Comparison of ENCODE assay signal across 35 mouse cellular contexts in the genomic region with DNA sequence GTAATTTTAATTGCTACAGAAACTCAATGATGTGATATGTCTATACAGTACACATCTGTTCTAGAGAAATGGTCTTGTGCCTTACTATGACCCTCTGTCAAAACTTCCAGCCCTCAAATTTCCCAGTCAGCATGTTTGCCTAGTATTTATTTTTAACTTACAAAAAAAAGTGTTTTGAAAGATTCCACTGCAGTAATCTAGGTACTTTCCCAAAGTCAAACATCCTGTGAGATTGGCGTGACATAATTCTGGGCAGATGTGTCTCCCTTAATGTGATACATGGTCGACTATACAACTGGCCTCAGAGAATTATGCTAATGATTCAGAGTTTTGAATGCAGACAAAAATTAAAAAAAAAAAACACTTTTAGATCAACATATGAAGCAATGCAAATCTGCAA.
"Had no signal": no experiment of that assay in that cellular context is flagged by ENCODE, and none has a peak within 500 bp of the region (broad histone marks: within the 10 kb centered on the region; RNA-seq: fewer than 3 reads in every experiment).

No protein-coding gene starts in this region.

- H3K9me3 ChIP-seq: heart, embryonic 10.5 days; heart, embryonic 12.5 days; heart, embryonic 13.5 days; heart, embryonic 15.5 days; hindbrain, embryonic 10.5 days; hindbrain, embryonic 12.5 days; hindbrain, embryonic 13.5 days; hindbrain, embryonic 15.5 days; intestine, embryonic 15.5 days; kidney, embryonic 15.5 days had no signal

- H3K4me3 ChIP-seq: heart, embryonic 10.5 days; heart, embryonic 12.5 days; heart, embryonic 13.5 days; heart, embryonic 15.5 days; hindbrain, embryonic 10.5 days; hindbrain, embryonic 12.5 days; hindbrain, embryonic 13.5 days; hindbrain, embryonic 15.5 days; intestine, embryonic 15.5 days; kidney, embryonic 15.5 days; layer of hippocampus, adult 2 months; left cerebral cortex, adult 2 months had no signal

- H3K27ac ChIP-seq: heart, embryonic 10.5 days; heart, embryonic 13.5 days; heart, embryonic 15.5 days; hindbrain, embryonic 10.5 days; hindbrain, embryonic 12.5 days; hindbrain, embryonic 13.5 days; hindbrain, embryonic 15.5 days; hindbrain, postnatal 0 days; intestine, embryonic 15.5 days; kidney, embryonic 15.5 days; kidney, postnatal 0 days; layer of hippocampus, adult 2 months; left cerebral cortex, adult 2 months had no signal

- H3K27me3 ChIP-seq: heart, embryonic 12.5 days; heart, embryonic 13.5 days; heart, embryonic 15.5 days; hindbrain, embryonic 12.5 days; hindbrain, embryonic 13.5 days; hindbrain, embryonic 15.5 days; intestine, embryonic 15.5 days; kidney, embryonic 15.5 days had no signal

- H3K4me1 ChIP-seq: heart, embryonic 10.5 days; heart, embryonic 12.5 days; heart, embryonic 13.5 days; heart, embryonic 15.5 days; hindbrain, embryonic 10.5 days; hindbrain, embryonic 12.5 days; hindbrain, embryonic 13.5 days; hindbrain, embryonic 15.5 days; intestine, embryonic 15.5 days; kidney, embryonic 15.5 days had no signal

- DNase-seq: heart, postnatal 10 days; heart, postnatal 14 days; heart, postnatal 36 days; heart, postnatal 4 days; kidney, adult 11 months; kidney, adult 18-20 months; kidney, adult 2 months; kidney, adult 8-10 months; kidney, adult 9 months; kidney, postnatal 10 days; kidney, postnatal 14 days; kidney, postnatal 25 days; kidney, postnatal 36 days; kidney, postnatal 4 days; layer of hippocampus, adult 9-11 months; layer of hippocampus, postnatal 36 days had no signal

- ATAC-seq: hindbrain, embryonic 16.5 days; hindbrain, postnatal 0 days; inflammation-experienced regulatory T-cells, adult 6 months; intestine, embryonic 15.5 days; intestine, embryonic 16.5 days; intestine, postnatal 0 days had no signal

- H3K36me3 ChIP-seq: heart, embryonic 10.5 days; heart, embryonic 12.5 days; heart, embryonic 13.5 days; heart, embryonic 15.5 days; hindbrain, embryonic 10.5 days; hindbrain, embryonic 12.5 days; hindbrain, embryonic 13.5 days; hindbrain, embryonic 15.5 days; intestine, embryonic 15.5 days; kidney, embryonic 15.5 days had no signal

- H3K9ac ChIP-seq: heart, embryonic 12.5 days; heart, embryonic 13.5 days; heart, embryonic 15.5 days; hindbrain, embryonic 12.5 days; hindbrain, embryonic 13.5 days; hindbrain, embryonic 15.5 days; intestine, embryonic 15.5 days; kidney, embryonic 15.5 days had no signal

- H3K4me2 ChIP-seq: heart, embryonic 11.5 days; heart, embryonic 12.5 days; heart, embryonic 13.5 days; heart, embryonic 15.5 days; hindbrain, embryonic 12.5 days; hindbrain, embryonic 13.5 days; hindbrain, embryonic 15.5 days; intestine, embryonic 15.5 days; kidney, embryonic 15.5 days had no signal
